Mouse (Mus musculus) gastrocnemius, postnatal 14 days (tissue): ENCODE measurements around the gene Fbxw22. TPM values are rescaled to one million over a fixed set of nuclear protein-coding genes. Genes with fewer than 3 reads are reported as not detected.
"Not testable (repeated sequence)": the region's sequence is repeated elsewhere in the genome, so short reads cannot be mapped to it uniquely, and the experiment has no call there.

Experiments used
- DNase-seq: peaks from one replicate; pipeline ENCODE4 v3.0.0; 2021; ENCODE audit warnings: mixed read lengths
- intact Hi-C: fragments of 180-260 bp; cut with DNase I; formaldehyde crosslinking; loops from one replicate; pipeline ENCODE4 v1.15.1; 2025; ENCODE audit warnings: low total_unique reads
- long read RNA-seq, 2 experiments: library from polyadenylated mRNA; stranded (forward); transcript quantifications; one replicate each; pipeline ENCODE4 v2.0.0; 2021
- total RNA-seq, 2 experiments: library from RNA; stranded (reverse); gene quantifications; 2 replicates each; pipeline ENCODE4 v1.2.3; 2021

Gene Fbxw22
- total RNA-seq = not detected
- long read RNA-seq, experiment 1 = 0 reads
- long read RNA-seq, experiment 2 = 0 reads

DNA sequence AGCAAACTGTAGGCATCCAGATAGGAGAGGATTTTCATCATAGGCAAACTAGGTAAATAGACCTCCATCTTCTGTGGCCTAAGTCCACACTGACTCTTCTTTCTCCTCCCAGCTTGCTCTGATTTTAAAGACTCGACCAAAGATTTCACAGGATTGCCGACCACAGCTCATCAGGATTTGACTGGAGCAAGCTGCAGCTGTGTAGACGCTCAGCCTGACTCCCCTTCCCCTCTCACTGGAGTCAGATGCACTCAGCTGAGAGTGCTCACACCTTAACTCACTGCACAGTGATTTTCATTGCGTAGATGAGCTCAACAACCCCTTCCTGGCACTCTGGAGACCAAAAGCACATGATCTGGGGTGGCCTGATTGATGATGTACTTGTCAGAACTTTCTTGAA, at the start of gene Fbxw22:
Gene Fbxw22 (minus strand): TSS at position 101 of the 400 bp plus-strand sequence.
- intact Hi-C loops, DNase-seq: not testable (repeated sequence)

DNA sequence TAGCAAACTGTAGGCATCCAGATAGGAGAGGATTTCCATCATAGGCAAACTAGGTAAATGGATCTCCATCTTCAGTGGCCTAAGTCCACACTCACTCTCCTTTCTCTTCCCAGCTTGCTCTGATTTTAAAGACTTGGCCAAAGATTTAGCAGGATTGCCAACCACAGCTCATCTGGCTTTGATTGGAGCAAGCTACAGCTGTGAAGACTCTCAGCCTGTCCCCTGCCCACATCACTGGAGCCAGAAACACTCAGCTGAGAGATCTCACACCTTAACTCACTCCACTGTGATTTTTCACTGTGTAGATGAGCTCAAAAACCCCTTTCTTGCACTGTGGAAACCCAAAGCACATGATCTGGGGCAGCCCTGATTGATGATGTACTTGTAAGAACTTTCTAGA, 44.9 kb upstream of the Fbxw22 start, which contains the start of gene Fbxw16:
Gene Fbxw16 (minus strand): TSS at position 101 of the 400 bp plus-strand sequence.
- intact Hi-C loops = no loop called here
- DNase-seq = no peak

DNA sequence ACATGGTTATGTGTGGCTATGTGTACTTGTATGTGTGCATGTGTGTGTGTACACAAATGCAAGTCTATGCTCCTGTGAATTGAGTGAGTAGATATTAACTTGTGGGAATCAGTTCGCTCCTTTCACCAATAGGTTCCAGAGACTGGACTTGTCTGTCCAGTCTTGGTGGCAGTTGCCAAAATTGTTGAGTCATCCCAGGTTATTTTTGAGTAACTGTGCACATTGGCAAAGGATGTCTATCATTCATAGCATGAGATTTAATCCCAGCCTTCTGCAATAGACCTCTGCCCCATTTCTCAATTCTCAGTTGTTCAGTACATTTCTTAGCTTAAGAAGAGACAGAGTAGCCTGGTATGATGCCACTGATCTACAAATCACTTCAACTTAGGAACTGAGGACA, 28.9 kb upstream of the Fbxw22 start:
- intact Hi-C loops = no loop called here
- no peak for DNase-seq

DNA sequence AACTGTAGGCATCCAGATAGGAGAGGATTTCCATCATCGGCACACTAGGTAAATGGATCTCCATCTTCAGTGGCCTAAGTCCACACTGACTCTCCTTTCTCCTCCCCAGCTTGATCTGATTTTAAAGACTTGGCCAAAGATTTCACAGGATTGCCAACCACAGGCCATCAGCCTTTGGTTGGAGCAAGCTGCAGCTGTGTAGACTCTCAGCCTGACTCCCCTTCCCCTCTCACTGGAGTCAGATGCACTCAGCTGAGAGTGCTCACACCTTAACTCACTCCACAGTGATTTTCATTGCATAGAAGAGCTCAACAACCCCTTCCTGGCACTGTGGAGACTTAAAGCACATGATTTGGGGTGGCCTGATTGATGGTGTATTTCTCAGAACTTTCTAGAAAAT, 64.5 kb downstream of the Fbxw22 start, which contains the start of gene Fbxw28:
Gene Fbxw28 (minus strand): TSS at position 101 of the 400 bp plus-strand sequence.
- DNase-seq, intact Hi-C loops: not testable (repeated sequence)

Other genes starting within 250 kb of the Fbxw22 start
- not detected for gene Fbxw21, start 242.3 kb downstream of the Fbxw22 start, total RNA-seq
- gene Fbxw13, start 208.3 kb downstream of the Fbxw22 start, total RNA-seq = not detected
- not detected for gene Fbxw20, start 169.5 kb downstream of the Fbxw22 start, total RNA-seq
- not detected for gene Fbxw14, start 116.6 kb downstream of the Fbxw22 start, total RNA-seq
- gene Fbxw28, start 64.6 kb downstream of the Fbxw22 start, total RNA-seq = not detected
- not detected for gene Fbxw16, start 44.8 kb upstream of the Fbxw22 start, total RNA-seq
- gene Fbxw19, start 91.6 kb upstream of the Fbxw22 start, total RNA-seq = not detected
- not detected for gene Fbxw15, start 164.0 kb upstream of the Fbxw22 start, total RNA-seq
- not detected for gene Fbxw24, start 221.8 kb upstream of the Fbxw22 start, total RNA-seq